Mouse (Mus musculus): Measurements from ENCODE around the gene 4933415F23Rik.

Gene 4933415F23Rik

DNA sequence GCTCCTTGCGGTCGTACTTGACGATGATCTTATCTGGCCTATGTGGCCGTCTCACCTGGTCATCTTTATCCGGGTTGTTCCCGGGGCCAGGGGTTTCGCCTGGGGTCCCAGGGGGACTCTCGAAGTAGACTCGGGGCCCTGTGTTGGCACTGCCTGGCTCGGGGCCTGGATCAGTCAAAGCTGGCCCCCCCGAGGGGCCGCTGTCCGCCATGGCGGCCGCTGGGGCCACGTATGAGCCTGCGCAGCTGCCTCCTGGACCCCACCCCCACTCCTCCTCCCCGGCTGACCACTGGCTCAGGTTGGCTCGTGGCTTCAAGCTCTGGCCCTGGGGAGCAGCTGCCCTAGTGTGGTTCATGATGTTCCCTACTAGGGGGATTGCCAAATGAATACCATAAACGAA is at the start of gene 4933415F23Rik:
Gene 4933415F23Rik (minus strand): TSS at position 233 of the 400 bp plus-strand sequence.
- WGBS = 94% methylated on average over 20 of the region's 20 CpGs

DNA sequence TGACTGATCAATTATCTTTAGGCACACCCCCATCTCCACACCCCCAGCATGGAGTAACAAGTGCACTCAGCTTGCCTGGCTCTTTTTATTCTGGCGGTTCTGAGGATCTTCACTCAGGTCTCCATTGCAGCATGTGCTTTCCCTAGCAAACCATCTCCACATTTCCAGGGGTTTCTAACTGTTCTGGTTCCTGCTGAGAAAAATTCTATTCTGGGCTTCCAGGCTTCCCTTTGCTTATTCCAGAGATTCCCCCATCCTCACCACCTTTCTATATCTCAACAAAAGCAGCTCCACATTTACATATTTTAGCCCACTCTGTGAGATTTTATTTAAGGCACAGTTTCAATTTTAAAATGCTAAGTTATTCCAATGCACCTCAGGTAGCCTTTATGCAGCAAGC is 49.7 kb upstream of the 4933415F23Rik start:
- 53% methylated on average over 1 of the region's 1 CpGs for WGBS

DNA sequence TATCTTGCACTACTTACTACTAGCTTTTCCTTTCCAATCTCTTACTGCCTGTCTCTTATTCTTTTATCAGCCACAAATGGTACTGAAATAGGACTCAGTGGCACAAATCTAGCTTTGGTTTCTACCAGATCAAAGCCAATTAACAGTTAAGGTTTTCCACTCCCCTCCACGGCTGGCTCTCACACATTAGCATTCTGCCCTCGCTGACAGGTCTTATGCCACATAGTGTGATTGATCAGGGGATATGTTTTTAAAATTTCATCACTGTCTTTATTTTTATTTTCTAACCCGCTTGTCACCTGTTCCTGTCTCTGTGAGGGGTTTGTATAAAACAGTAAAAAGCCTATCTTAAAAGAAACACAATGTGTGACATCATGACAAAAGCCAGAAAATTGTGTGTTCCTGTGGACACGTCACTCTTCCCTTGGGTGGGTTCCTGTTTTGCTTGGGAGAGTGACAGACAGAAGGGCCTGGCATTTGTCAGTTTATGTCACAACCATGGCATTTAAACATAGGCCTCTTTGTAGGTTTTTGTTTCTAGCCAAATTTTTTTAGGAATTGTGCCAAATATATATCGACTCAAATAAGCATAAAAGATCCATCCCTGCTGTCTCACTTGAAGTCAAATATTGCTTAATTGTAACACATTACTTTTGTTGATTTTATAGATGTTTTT is 44.3 kb upstream of the 4933415F23Rik start:
- 63% methylated on average over 5 of the region's 5 CpGs for WGBS

DNA sequence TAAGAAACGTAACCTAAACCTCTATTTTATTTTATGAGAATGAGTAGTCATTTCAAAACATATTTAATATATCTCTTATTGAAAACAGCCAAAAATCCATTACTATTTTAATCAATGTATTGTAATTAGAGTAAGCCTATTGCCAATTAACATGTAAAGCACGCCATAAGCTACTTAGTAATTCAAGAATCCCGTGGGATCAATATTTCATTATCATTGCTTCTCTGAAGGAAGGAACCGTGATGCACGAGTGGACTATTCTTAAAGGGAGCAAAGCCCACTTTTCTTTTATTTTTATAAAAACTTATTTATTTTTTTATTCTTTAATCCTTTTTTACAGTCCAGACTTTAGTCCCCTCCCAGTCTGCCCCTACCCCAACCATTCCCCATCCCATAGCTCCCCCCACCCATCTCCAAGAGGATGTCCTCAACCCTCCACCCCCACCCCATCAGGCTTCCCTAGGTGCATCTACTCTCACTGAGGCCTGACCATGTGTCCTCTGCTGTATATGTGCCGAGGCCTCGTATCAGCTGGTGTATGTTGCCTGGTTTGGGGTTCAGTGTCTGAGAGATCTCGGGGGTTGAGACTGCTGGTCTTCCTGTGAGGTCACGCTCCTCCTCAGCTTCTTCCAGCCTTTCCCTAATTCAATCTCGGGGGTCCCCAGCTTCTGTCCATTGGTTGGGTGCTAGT is 39.2 kb upstream of the 4933415F23Rik start:
- 89% methylated on average over 10 of the region's 10 CpGs for WGBS

DNA sequence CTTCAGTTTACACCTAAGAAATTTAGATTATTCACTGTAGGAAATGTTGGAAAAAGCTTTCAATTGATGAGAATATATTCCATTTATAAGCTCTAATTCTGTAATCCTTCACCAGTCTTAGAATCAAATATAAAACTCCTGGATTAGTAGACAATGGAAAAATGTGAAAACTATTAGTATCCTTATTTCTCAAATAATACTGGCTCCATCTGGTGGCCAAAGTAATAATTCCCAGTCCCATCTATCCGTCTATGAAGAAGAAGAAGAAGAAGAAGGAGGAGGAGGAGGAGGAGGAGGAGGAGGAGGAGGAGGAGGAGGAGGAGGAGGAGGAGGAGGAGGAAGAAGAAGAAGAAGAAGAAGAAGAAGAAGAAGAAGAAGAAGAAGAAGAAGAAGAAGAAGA is 38.5 kb upstream of the 4933415F23Rik start:
- 0% methylated on average over 1 of the region's 1 CpGs for WGBS

DNA sequence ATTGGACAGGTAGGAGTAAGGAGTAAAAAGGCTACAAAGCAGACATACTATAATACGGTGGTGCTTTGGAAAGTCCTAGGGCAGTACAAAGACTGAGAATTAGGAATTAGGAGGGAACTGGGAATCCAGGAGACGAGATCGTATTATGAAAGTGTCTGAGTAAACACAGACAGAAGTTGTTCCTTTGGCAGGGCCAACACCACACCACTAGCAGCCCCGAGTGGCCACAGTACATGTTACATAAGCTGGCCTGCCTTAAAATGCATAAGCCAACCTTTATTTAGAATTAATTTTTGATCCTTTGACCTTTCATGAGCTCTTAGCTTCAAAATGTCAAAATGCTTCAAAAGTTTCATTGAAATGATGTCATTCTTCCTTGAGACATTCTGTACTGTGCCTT is 18.8 kb upstream of the 4933415F23Rik start:
- WGBS = 65% methylated on average over 4 of the region's 4 CpGs

DNA sequence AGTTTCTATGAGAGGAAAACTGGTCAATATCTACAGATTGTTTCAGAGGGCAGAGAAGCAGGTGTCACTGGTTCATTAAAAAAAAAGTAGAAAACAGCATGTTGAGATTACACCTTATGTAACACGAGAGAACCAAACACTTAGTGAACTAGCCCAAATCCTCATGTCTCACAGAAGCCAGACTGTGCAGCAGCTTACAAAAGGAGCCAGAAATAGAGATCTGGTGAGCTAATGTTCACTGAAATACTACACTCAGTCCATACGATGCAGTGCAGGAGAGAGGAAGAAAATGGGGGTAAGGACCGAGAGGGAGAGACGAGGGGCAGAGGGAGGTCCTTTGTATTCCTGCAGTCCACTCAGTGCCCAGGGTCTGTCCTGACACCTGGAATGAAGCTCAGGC is 17.4 kb upstream of the 4933415F23Rik start:
- 39% methylated on average over 4 of the region's 4 CpGs for WGBS

DNA sequence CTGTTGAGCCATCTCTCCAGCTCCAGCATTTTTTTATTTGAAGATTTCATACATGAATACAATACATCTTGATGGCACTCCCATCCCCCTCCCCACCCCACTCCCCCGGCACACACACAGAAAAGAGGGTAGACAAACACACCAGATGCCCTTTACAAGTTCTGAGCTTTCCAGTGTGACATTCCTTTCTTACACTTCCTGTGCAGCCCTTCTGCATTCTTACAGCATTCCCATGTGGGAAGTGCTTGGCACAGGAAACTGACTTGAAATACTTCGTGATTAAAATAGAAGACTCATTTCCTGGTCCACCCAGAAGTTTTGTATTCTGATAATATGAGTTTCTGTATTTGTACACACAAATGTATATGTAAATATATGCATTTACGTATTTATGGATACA is 15.4 kb upstream of the 4933415F23Rik start:
- WGBS = 17% methylated on average over 3 of the region's 3 CpGs

DNA sequence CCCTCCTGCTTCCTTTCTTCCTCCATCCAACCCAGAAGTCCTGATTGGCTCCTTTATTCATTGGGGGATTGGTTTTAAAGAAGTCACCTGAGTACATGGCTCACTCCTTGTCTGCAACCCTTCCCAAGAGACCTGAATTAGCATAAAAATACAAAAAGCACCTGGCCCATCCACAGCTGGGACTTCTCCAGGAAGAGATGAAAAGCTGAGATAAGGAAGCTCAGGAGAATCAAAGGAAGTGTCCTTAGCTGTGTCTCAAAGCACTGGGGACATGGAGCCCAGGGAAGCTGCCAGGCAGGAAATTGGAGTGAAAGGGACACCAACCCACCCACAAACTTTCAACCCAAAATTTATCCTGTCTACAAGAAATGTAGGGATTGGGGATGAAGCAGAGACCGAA is 7.1 kb upstream of the 4933415F23Rik start:
- 84% methylated on average over 1 of the region's 1 CpGs for WGBS

DNA sequence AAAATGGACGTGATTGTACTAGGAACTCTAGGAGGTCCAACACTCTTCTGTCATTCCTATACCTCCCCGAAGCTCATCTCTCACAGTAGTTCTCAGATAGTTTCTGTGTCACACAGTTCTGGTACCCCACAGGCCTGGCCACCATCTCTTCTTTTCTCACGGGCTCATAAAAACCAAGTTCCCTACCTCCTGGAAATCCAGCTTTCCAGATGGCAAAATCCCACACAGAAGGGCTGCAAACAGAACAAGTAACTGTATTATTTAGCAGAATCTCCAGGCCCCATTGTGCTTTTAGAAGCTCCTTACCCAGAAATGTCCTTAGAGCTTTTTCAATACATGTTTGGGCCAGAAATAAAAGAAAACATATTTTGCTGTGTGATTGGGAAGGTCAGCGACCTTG is 828 bp upstream of the 4933415F23Rik start:
- 62% methylated on average over 4 of the region's 4 CpGs for WGBS

DNA sequence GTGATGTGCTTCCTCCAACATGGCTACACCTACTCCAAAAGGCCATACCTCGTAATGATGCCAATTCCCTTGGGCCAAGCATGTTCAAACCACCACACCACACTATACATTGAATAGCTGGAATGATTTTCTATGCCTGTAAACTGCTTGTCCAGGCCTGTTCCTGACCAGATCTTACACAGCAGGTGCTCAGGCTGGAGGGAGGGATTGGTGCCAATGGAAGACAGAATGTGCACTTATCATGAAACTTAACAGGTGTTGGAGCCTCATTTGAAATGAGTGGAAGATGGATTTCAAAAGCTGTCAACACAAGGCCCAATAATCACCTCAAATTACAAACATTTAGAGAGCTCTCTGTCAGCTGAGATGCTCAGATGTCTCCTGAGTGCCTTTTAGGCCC is 2.3 kb downstream of the 4933415F23Rik start:
- WGBS = 87% methylated on average over 1 of the region's 1 CpGs

DNA sequence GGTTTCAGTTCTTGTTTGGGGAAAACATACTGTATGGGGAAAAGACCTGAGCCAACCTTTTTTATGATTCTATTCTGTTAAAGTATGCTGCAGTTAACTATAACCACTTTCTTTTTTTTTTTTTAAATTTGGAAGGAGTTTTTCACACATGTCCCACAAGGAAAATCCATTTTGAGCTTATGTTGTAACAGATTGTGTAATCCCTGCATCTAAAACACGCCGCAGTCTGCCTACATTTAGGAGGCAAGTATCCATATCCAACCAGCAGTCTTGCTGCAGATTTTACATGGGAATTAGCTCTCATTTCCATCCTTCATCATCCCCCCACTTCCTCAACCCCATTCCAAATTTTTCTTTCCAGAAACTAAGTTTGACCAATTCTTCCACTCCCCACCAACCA is 3.6 kb downstream of the 4933415F23Rik start:
- 61% methylated on average over 2 of the region's 2 CpGs for WGBS

DNA sequence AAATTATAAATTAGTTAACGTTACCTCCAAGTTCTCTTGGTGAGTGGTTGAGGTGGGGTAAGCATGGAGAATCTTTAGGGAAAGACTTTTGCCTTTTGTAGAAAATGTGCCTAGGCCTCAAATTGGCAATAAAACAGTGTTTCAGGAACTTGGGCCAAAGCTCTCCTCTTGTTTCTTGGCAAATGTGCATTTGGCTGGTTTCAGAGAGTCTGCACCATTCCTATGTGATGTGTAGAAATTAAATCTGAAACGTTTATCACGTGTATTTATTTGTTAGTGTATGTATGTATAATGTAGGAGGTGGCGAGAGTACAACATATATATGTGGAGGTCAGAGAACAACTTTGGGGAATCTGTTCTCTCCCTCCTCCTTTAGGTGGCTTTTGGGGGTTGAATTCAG is 4.1 kb downstream of the 4933415F23Rik start:
- 45% methylated on average over 4 of the region's 4 CpGs for WGBS

DNA sequence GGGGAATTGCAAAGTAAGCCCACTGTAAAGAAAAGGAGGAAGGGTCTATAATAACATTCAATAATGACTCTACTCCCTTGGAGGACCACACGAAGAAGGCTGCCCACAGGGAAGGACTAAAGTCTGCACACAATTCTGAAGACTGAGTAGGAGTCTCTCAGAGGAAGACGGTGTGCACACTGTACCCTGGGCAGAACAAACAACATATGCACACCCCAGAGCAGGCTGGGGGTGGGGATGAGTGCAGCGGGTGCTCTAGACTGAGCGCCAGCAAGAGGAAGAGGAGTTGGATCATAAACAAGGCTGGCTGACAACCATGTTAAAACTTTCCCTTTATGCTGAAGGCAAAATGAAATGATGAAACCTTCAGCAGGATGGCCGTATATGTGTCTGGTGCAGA is 34.3 kb downstream of the 4933415F23Rik start:
- WGBS = 67% methylated on average over 5 of the region's 5 CpGs

DNA sequence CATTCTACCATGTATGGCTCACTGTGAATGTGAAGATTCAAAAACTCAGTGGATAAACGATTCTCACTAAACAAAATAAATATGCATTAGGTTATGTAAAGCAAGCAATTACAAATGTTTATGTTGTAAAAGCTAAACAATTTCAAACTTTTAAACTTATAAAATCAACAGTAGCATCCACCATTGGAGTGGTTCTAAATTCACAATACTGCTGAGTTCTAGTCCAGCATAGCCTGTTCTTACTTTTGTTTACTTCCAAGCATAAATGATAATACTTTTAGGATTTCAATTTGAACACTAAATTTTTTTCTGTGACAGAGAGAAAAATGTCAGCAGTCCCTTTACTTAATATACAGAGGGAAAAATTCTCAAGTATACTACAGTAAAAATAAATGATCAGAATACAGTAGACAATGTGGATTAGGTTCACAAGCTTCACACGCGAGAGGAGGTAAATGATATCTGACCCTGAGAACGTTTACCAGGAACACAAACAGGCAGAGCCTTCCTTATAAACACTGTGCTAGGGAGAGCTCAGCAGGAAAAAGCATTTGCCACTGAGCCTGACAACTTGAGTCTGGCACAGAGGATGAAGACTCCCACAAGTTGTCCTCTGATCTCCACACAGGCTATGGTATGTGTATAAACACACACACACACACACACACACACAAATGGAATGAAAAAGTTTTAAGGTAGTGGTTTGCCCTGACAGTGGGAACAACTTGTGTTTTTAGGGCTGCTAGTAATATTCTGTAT is 37.2 kb downstream of the 4933415F23Rik start:
- WGBS = 62% methylated on average over 4 of the region's 4 CpGs

DNA sequence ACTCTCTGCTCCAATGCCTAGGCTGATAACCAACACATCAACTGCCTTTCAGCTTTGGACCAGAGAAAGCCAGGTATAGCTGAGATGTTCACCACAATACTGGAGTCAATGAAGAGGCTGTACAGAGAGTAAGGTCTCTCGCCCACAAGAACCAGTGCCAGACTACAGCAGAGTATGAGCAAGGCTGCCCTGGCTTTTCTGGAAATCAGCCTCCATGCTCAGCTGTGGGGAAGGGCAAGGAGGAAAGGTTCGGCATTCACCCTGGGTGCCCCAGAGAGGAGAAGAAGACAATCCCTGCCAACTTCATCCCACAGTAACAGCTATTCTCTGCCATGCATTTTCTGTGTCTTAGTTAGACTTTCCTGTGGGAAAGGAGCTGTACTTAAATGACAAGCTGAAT is 38.1 kb downstream of the 4933415F23Rik start:
- 59% methylated on average over 2 of the region's 2 CpGs for whole genome bisulfite sequencing

DNA sequence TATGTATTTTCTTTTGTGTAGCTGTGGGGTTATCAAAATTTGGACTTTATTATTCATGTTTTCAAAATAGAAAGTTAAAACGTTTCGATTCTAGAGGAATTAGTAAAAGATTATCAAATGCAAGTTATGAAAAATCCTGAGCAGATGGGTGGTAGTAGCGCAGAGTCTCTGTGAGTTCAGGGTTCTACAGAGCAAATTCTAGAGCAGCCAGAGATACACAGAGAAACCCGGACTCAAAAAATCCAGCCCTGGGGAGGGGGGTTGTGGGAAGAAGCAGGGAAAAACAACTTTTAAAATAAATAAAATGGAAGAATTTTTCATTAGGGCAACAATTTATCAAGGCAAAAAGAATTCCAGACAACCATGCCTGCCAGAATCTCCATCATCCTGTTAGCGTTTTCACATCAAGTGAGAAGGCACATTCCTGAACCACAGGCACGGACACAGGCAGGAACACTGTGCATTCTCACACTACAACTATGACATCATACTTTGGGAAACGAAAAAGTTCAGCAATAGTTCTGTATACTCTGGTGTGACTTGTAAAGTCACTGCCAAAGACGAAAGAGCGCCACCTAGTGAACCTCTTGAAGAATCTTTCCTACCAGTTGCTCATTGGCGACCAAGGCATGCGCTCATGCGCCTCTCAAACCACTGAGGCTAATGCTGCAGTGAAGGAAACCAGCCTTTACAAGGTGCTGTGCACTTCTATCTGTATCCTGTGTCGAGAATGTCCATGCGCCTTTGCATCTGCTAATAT is 40.3 kb downstream of the 4933415F23Rik start:
- 23% methylated on average over 14 of the region's 14 CpGs for WGBS

DNA sequence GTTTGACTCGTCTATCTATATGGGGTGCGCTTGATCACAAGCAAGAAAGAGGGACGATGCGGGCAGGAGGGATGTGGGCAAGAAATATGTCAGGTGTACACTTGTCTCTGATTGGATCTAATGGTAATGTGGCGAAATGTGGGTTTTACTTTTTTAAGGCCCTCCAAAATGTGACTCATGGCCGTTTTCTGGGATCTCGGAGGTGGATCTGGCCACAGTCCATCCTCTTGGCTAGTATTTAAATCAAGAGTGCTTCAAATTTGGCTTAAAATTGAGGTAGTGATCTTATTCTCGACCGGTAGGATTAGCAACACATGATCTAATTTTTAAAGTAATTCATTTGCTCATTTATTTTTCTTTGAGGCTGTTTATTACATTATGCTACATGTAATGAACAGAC is 42.0 kb downstream of the 4933415F23Rik start:
- WGBS = 73% methylated on average over 9 of the region's 9 CpGs

Measured in cerebral cortex, adult 2 months (tissue).